Mouse (Mus musculus) kidney, embryonic 14.5 days (tissue): Measurements from ENCODE around the gene Pmpcb. TPM values are rescaled to one million over a fixed set of nuclear protein-coding genes. Genes with fewer than 3 reads are reported as not detected.
"Not testable (repeated sequence)": the region's sequence is repeated elsewhere in the genome, so short reads cannot be mapped to it uniquely, and the experiment has no call there.

ENCODE experiments used
- ATAC-seq: fragments of 200-750 bp; cut with Nextera tagmentation; 2 replicates; pipeline ENCODE4 v1.8.0; 2017; ENCODE audit warnings: moderate number of reproducible peaks, mild to moderate bottlenecking, moderate TSS enrichment, moderate library complexity; ENCODE audit not compliant: low FRiP score, low TSS enrichment
- H3K27ac ChIP-seq: fragments of 300-500 bp; sonication (generic); 2 replicates; pipeline ENCODE4 v1.5.1; 2014; ENCODE audit warnings: low read depth, mild to moderate bottlenecking, low read length, moderate library complexity, mixed read lengths
- H3K27me3 ChIP-seq: fragments of 300-500 bp; sonication (generic); 2 replicates; pipeline ENCODE4 v1.6.1; 2014; ENCODE audit warnings: mild to moderate bottlenecking, low read length; ENCODE audit not compliant: control insufficient read depth, insufficient read depth
- H3K36me3 ChIP-seq: fragments of 300-500 bp; sonication (generic); 2 replicates; pipeline ENCODE4 v1.6.1; 2014; ENCODE audit warnings: low read length, mixed read lengths; ENCODE audit not compliant: control insufficient read depth, insufficient read depth
- H3K4me1 ChIP-seq: fragments of 300-500 bp; sonication (generic); 2 replicates; pipeline ENCODE4 v1.6.1; 2014; ENCODE audit warnings: low read length, mixed read lengths; ENCODE audit not compliant: control insufficient read depth, insufficient read depth
- H3K4me2 ChIP-seq: fragments of 300-500 bp; sonication (generic); replicated peaks from 2 replicates; pipeline ENCODE4 v1.6.1; 2014; ENCODE audit warnings: low read depth, mild to moderate bottlenecking, low read length
- H3K4me3 ChIP-seq: fragments of 300-500 bp; sonication (generic); 2 replicates; pipeline ENCODE4 v1.5.1; 2014; ENCODE audit warnings: mild to moderate bottlenecking, low read length
- H3K9ac ChIP-seq: fragments of 300-500 bp; sonication (generic); 2 replicates; pipeline ENCODE4 v1.6.1; 2014; ENCODE audit warnings: low read depth, mild to moderate bottlenecking, low read length, moderate library complexity
- H3K9me3 ChIP-seq: fragments of 300-500 bp; sonication (generic); 2 replicates; pipeline ENCODE4 v1.6.1; 2016; ENCODE audit warnings: low read length; ENCODE audit not compliant: control insufficient read depth
- WGBS: fragments of 180-500 bp; shearing (Covaris S2); extraction: QIAGEN DNeasy Blood & Tissue Kit; methylation state at CpG from one replicate; pipeline ENCODE4 v1.1.7; 2014; 5-methylcytosine and 5-hydroxymethylcytosine counted together
- polyA plus RNA-seq: library from polyadenylated mRNA; unstranded; fragments of >200 nt; fragmentation: Nextera tagmentation; extraction: Ambion mirVana; gene quantifications from 2 replicates; pipeline ENCODE4 v1.2.1, GENCODE M21; 2014

The Pmpcb gene
- polyA plus RNA-seq, result 95.9 and 101 TPM in 2 replicates

DNA sequence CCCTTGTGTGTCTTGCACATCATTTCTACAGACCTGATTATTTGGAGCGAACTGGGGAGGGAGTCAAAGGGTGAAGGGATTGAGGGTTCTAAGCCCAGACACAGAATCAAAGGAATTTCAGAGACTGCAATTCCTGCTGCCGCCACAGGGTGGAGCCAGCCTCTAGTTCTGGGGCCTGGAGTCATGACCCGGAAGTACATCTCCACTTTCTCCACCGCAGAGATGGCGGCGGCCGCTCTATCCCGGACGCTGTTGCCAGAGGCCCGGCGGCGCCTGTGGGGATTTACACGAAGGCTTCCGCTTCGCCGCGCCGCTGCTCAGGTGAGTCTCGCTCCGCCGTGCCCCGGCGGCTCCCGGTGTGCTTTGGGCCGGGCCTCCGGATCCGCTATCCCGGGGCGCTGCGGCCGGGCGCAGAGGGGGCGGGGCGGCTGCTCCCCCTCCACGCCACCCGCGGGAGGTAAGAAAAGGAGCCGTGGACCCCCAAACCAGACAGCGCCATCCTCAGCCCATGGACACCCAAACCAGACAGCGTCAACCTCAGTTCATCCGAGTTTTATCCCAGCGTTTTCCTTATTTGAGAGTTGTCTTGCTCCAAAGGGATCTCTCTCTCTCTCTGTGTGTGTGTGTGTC, at the start of gene Pmpcb:
Pmpcb (plus strand) TSS at position 186 of the 630 bp plus-strand sequence.
- Histone ChIP-seq H3K4me3 (peak within 1 kb of the TSS; percentile 94), H3K27me3 (no peaks in the 10 kb centered on the region), H3K9me3 (no peaks in the 10 kb centered on the region), H3K4me2 (peak within 1 kb of the TSS; percentile 81), H3K36me3 (peaks cover 29% of the 10 kb centered on the region), H3K9ac (peak within 1 kb of the TSS; percentile 86), H3K27ac (peak within 1 kb of the TSS; percentile 51; the same call in 1 of the 2 replicates), H3K4me1 (peaks cover 14% of the 10 kb centered on the region; the same call in 1 of the 2 replicates)
- under 1% methylated on average over 41 of the region's 42 CpGs for WGBS
- peak; percentile 83 for ATAC-seq

DNA sequence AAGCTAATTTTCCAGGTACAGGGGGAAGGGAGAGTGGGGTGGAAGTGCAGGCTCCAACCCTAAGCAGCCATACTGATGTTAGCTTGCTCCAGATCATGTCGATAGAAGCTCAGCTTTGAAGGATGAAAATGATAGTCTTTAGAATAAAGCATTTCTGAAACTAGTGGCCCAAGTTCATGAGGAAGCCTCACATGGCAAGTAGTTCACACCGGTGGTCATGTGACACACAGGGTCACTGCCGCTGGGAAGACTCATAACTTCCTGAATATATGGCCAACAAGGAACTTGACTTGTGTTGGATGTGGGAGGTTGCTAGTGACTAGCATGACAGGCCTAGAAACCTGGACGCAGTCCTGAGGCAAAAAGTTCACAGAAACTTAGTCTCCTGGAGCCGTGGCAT, 44.7 kb upstream of the Pmpcb start:
- Histone ChIP-seq H3K9me3 (no peaks in the 10 kb centered on the region; the same call in 1 of the 2 replicates), H3K9ac (no peak overlapping the region), H3K4me1 (no peaks in the 10 kb centered on the region), H3K4me2 (no peak overlapping the region), H3K36me3 (no peaks in the 10 kb centered on the region), H3K27ac (no peak overlapping the region), H3K4me3 (no peak overlapping the region), H3K27me3 (no peaks in the 10 kb centered on the region)
- WGBS, result 86% methylated on average over 5 of the region's 5 CpGs
- ATAC-seq, result no peak

DNA sequence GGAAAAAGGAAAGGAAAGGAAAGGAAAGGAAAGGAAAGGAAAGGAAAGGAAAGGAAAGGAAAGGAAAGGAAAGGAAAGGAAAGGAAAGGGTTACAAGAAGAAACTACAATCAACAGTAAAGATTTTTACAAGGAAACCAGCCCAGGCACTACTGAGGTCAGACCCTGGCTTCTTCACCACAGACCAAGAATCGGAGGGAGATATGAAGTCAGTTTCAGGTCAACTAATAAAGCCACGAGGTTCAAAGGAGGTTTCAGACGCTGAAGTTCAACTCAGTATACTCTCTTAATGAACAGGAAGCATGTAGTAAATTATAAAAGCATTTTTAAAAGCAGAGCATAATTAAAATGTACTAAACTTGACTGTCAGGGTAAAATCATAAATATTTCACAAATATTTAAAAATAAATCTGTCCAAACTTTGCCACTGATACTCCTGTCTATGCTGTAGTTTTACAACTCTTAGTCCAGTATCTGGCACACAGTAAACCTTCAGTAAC, 43.5 kb upstream of the Pmpcb start:
- no peak overlapping the region for H3K27ac ChIP-seq
- no peaks in the 10 kb centered on the region for H3K4me1 ChIP-seq
- WGBS, result 39% methylated on average over 3 of the region's 3 CpGs
- peak; percentile 82 for ATAC-seq
- no peak overlapping the region for H3K4me2 ChIP-seq
- no peaks in the 10 kb centered on the region for H3K27me3 ChIP-seq
- H3K9me3 ChIP-seq, result no peaks in the 10 kb centered on the region; the same call in 1 of the 2 replicates
- no peak overlapping the region for H3K4me3 ChIP-seq
- no peak overlapping the region for H3K9ac ChIP-seq
- H3K36me3 ChIP-seq, result no peaks in the 10 kb centered on the region

DNA sequence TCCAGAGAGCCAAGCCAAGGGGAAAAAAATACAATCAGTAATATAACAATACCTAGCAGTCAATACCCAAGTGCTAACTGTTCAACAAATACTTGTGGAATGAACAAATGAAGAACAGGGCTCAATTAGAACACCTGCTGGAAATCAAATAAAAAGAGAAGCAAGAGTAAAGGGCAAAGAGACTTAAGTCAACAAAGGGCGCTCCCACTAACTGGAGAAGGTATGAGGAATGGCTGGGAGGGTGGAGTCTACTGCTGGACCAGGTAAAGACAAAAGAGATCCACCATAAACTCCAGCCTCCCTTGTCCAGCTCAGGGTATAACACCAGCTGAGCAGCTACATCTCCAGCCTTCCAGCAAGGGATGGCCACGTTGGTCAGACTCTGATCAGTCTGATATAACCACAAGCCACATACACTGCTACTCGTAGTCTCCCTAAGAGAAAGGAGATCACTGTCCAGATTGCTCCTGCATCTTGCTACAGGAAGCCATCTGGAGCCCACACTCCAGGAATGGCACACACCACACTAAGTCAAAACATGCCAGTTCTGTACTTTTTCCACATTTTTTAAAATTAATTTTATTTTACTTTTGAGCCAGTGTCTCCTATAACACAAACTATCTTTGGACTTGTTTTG, 42.0 kb upstream of the Pmpcb start:
- no peaks in the 10 kb centered on the region for H3K9me3 ChIP-seq
- no peak overlapping the region for H3K4me3 ChIP-seq
- H3K9ac ChIP-seq, result no peak overlapping the region
- no peaks in the 10 kb centered on the region for H3K36me3 ChIP-seq
- H3K27ac ChIP-seq, result no peak overlapping the region
- H3K4me1 ChIP-seq, result no peaks in the 10 kb centered on the region
- WGBS, result 89% methylated on average over 3 of the region's 3 CpGs
- no peak overlapping the region for H3K4me2 ChIP-seq
- no peak for ATAC-seq
- no peaks in the 10 kb centered on the region for H3K27me3 ChIP-seq

DNA sequence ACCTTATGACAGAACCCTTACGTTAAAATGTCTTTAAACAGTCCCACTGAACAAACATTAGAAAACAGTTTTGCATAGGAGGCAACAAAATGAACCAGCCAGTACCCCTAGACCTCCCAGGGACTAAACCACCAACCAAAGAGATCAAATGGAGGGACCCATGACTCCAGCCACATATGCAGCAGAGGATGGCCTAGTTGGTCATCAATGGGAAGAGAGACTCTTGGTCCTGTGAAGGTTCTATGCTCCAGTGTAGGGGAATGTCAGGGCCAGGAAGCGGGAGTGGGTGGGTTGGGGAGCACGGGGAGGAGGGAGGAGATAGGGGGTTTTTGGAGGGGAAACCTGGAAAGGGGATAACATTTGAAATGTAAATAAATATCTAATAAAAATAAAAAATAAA, 37.4 kb upstream of the Pmpcb start:
- H3K4me2 ChIP-seq, H3K27me3 ChIP-seq, H3K9me3 ChIP-seq, ATAC-seq, H3K36me3 ChIP-seq, H3K27ac ChIP-seq, H3K9ac ChIP-seq, H3K4me3 ChIP-seq, H3K4me1 ChIP-seq: not testable (repeated sequence)
- 82% methylated on average over 3 of the region's 3 CpGs for WGBS

DNA sequence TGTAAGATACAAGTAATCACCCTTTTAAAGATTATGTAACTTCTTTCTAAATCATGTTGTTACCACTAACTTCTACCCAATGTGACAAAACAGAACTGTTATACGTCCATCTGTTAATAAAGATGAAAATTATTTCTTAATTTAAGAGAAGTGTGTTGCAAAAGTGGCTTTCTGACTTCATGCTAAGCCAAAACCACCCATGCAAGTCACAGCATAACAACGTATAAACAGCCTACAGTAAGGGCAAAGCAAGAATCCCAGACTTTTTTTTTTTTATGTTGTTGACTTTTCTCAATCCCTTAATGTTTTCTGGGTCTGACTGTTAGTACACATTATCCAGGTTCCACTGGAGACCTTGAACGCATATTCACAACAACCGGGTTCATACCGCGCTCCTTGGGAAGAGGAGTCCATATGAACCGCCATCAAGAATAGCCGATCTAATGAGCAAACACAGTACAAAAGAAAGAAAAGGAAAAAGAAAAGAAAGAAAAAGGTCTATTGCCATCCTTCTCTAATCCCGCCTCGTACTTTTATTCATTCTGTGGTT, 36.6 kb upstream of the Pmpcb start:
- no peaks in the 10 kb centered on the region for H3K36me3 ChIP-seq
- peak overlapping the region; percentile 54 for H3K9ac ChIP-seq
- no peak overlapping the region for H3K27ac ChIP-seq
- peak overlapping the region; percentile 55 for H3K4me2 ChIP-seq
- no peaks in the 10 kb centered on the region for H3K9me3 ChIP-seq
- whole genome bisulfite sequencing, result 14% methylated on average over 10 of the region's 10 CpGs
- no peaks in the 10 kb centered on the region for H3K27me3 ChIP-seq
- H3K4me3 ChIP-seq, result peak overlapping the region; percentile 57
- H3K4me1 ChIP-seq, result no peaks in the 10 kb centered on the region
- ATAC-seq, result no peak

DNA sequence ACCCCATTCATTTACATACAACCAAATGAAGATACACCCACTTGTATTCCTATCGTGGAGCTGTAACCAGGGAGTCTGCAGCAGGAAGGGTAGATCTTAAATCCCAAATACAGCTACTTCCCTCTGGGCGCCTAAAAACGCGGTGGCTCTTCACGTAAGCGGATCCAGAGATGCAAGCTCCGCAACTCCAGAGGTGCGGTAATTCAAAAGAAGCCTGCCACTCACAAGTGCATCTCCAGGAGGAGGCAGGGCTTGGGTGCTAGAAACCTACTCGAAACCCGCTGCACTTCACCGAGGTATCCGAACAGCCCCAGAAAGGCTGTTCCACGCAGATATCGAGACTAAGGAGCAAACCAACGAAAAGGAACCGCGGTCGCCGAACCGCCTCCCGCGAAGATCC, 36.0 kb upstream of the Pmpcb start:
- Histone ChIP-seq H3K4me1 (no peaks in the 10 kb centered on the region), H3K27me3 (no peaks in the 10 kb centered on the region), H3K4me3 (peak overlapping the region; percentile 57), H3K9ac (peak overlapping the region; percentile 54), H3K36me3 (no peaks in the 10 kb centered on the region), H3K27ac (no peak overlapping the region), H3K4me2 (peak overlapping the region; percentile 55), H3K9me3 (no peaks in the 10 kb centered on the region)
- ATAC-seq, result peak; percentile 63; the same call in 1 of the 2 replicates
- WGBS, result under 1% methylated on average over 22 of the region's 22 CpGs

DNA sequence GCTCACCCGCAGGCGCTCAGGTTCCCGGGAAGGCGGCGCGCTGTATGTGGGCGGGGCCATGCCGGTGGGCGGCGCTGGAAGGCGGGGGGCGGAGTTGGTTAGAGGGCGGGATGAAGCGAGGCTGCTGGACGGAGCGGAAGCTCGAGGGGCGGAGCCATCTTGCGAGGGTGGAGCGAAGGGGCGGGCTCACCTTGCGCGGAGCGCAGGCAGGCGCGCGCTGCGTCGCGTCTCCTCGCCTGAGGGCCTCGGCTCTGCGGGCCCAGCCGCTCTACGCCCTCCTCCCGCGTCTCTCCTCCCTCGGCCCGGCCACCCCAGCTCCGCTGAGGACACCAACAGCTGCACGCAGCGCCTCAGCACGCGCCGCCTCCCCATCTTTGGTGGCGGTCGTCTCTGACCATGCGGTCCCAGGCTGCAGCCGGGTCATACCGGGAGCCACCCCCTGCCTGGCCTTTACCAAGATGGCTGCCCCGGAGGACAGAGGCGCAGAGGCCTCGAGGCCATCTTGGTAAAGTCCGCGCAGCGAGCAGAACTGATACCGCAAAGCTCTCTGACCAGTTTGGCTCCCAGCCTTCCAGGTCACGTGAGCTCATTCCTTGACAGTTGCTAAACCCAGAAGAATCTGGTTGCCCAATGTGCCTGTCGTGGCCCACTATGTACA, 35.5 kb upstream of the Pmpcb start, which contains the start of gene Napepld:
Napepld (minus strand) TSS at position 46 of the 658 bp plus-strand sequence.
- ATAC-seq, result peak; percentile 99
- H3K9ac ChIP-seq, result peak within 1 kb of the TSS; percentile 69
- H3K27ac ChIP-seq, result peak within 1 kb of the TSS; percentile 90
- H3K27me3 ChIP-seq, result no peaks in the 10 kb centered on the region
- H3K4me1 ChIP-seq, result no peaks in the 10 kb centered on the region
- H3K4me3 ChIP-seq, result peak within 1 kb of the TSS; percentile 57
- WGBS, result under 1% methylated on average over 55 of the region's 59 CpGs
- no peaks in the 10 kb centered on the region for H3K36me3 ChIP-seq
- H3K9me3 ChIP-seq, result no peaks in the 10 kb centered on the region
- peak within 1 kb of the TSS; percentile 55 for H3K4me2 ChIP-seq
